Mouse (Mus musculus) embryonic facial prominence, embryonic 15.5 days (tissue): ENCODE measurements around the gene Tex33. TPM values are rescaled to one million over a fixed set of nuclear protein-coding genes. Genes with fewer than 3 reads are reported as not detected.
A peak's percentile ranks its signal among the peaks of the same experiment; 100 is the strongest.

ENCODE experiments used
- ATAC-seq: fragments of 200-750 bp; cut with Nextera tagmentation; 2 replicates; pipeline ENCODE4 v1.8.0; 2017; ENCODE audit warnings: low read depth, moderate TSS enrichment; ENCODE audit not compliant: insufficient number of reproducible peaks, low FRiP score, low TSS enrichment
- H3K27ac ChIP-seq: fragments of 300-500 bp; sonication (generic); replicated peaks from 2 replicates; pipeline ENCODE4 v1.5.1; 2015; ENCODE audit warnings: mild to moderate bottlenecking, inconsistent platforms
- H3K27me3 ChIP-seq: fragments of 300-500 bp; sonication (generic); 2 replicates; pipeline ENCODE4 v1.6.1; 2015; ENCODE audit warnings: inconsistent platforms
- H3K36me3 ChIP-seq: fragments of 300-500 bp; sonication (generic); 2 replicates; pipeline ENCODE4 v1.6.1; 2015; ENCODE audit warnings: mild to moderate bottlenecking, inconsistent platforms
- H3K4me1 ChIP-seq: fragments of 300-500 bp; sonication (generic); 2 replicates; pipeline ENCODE4 v1.6.1; 2015; ENCODE audit warnings: inconsistent platforms
- H3K4me2 ChIP-seq: fragments of 300-500 bp; sonication (generic); replicated peaks from 2 replicates; pipeline ENCODE4 v1.6.1; 2015; ENCODE audit warnings: mild to moderate bottlenecking, inconsistent platforms
- H3K4me3 ChIP-seq: fragments of 300-500 bp; sonication (generic); replicated peaks from 2 replicates; pipeline ENCODE4 v1.5.1; 2015; ENCODE audit warnings: mild to moderate bottlenecking, inconsistent platforms
- H3K9ac ChIP-seq: fragments of 300-500 bp; sonication (generic); 2 replicates; pipeline ENCODE4 v1.6.1; 2015; ENCODE audit warnings: inconsistent platforms
- H3K9me3 ChIP-seq: fragments of 300-500 bp; sonication (generic); replicated peaks from 2 replicates; pipeline ENCODE4 v1.6.1; 2016; ENCODE audit warnings: inconsistent platforms
- WGBS: fragments of 180-500 bp; shearing (Covaris S2); methylation state at CpG from one replicate; pipeline ENCODE4 v1.1.7; 2015; 5-methylcytosine and 5-hydroxymethylcytosine counted together
- polyA plus RNA-seq: library from polyadenylated mRNA; unstranded; fragments of >200 nt; fragmentation: Nextera tagmentation; extraction: Ambion mirVana; gene quantifications from 2 replicates; pipeline ENCODE4 v1.2.1, GENCODE M21; 2015

Tex33 gene
- polyA plus RNA-seq, 1 experiment from 2014 or later, result 0.83 TPM

DNA sequence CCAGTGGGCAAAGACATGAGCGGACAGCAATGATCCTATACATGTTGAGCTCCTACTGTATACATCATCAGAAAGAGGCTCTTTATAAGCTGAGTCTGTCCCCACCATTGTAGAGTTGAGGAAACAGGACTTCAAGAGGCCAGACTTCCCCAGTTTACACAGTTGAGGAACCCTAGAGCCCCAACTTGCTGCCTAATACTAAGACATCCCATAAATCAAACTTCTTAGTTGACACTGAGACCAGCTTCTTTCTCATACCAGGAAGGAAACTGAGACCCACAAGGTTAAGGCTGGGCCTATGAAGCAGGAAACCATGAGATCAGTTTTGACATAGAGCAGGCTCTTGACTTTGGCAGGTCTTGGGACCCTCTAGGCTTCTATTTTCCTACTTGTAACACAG, 10.1 kb downstream of the Tex33 start:
- 88% methylated on average over 1 of the region's 1 CpGs for WGBS
- Histone ChIP-seq H3K27ac (no peak overlapping the region), H3K4me1 (0 out of 2 replicates have a peak, but pooled peaks cover 6% of the 10 kb centered on the region), H3K4me2 (no peak overlapping the region), H3K36me3 (no peaks in the 10 kb centered on the region), H3K9me3 (no peaks in the 10 kb centered on the region), H3K27me3 (no peaks in the 10 kb centered on the region), H3K9ac (no peak overlapping the region), H3K4me3 (no peak overlapping the region)
- ATAC-seq, result no peak

DNA sequence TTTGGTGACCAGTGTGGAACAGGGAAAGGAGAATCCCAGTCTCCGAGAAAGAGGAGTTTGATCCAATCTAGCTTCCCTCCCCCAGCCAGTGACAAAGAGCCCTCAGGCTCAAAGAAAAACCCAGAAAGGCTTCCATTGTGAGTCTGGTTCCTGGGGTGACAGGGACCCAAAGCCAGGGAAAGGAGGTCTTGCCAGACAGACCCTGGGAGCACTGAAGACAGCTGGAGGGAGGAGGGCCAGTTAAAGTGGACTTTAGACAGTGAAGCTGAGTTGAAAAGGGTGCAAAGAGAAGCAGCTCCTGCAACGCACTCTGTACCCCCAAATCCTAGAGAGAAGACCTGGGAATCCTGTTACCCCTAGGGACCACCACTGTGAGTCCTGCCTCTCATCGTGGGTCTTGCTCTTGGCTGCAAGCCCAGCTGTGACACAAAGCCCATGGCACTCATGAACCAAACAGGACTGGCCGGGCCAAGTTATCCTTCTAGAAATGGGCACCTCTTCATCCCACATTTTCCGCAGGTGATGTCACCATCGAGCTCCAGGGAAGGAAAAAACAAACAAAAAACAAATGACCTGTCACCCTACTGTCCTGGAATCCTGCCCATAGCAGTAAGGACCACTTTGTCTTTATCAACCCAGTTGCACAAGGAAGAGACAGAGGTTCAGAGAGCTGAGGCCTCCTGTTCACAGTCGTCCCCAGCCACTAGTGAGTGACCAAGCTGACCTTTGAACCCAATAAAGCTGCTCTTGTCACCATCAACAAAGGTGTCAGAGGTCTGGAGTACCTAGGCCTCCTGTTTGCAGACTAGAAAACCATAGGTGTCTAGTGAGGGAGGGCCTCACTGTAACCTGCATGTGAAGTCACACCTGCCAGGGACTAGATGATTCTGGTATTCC, 11.2 kb downstream of the Tex33 start:
- 61% methylated on average over 7 of the region's 7 CpGs for WGBS
- Histone ChIP-seq H3K4me3 (no peak overlapping the region), H3K36me3 (no peaks in the 10 kb centered on the region), H3K4me2 (no peak overlapping the region), H3K4me1 (0 out of 2 replicates have a peak, but pooled peaks cover 6% of the 10 kb centered on the region), H3K27me3 (no peaks in the 10 kb centered on the region), H3K9ac (no peak overlapping the region), H3K9me3 (no peaks in the 10 kb centered on the region), H3K27ac (0 out of 2 replicates have a peak overlapping the region, but pooled peaks have one; percentile 18)
- ATAC-seq, result no peak

DNA sequence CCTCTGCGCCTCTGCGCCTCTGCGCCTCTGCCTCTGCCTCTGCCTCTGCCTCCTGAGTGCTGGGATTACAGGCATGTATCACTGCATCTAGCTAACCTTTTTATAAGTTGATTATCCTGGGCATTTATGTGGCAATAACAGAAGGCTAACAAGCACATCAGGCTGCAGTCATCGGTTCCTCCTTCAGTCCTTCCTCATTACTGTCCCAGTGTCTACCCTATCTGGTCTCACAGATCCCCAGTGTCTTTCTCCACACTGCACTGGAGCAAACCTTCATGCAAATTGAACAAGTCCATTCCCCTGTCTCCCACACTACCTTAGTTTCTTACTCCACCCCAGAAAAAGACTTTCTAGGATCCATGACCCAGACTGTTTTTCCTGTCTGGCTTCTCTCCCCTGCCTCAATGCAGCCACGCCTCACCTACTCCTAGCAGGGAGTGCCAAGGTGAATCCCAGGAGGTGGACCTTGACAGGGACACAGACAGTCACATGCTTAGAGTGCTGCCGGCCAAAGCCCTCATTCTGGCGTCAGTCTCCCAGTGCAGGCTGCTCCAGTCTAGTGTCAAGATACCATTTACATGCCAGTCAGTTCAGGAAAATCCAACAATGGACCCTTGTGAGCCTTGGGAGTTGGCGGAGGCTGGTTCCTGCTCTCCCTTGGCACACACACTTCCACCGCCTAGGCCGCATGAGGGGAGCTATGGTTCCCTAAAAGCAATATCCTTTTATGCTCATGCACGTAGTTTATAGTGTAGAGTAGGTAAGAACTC, 12.1 kb downstream of the Tex33 start:
- no peak for ATAC-seq
- H3K4me3 ChIP-seq, result no peak overlapping the region
- no peak overlapping the region for H3K9ac ChIP-seq
- no peaks in the 10 kb centered on the region for H3K36me3 ChIP-seq
- peak overlapping the region; percentile 18; the same call in 1 of the 2 replicates for H3K27ac ChIP-seq
- no peaks in the 10 kb centered on the region for H3K27me3 ChIP-seq
- H3K4me2 ChIP-seq, result no peak overlapping the region
- 67% methylated on average over 11 of the region's 11 CpGs for WGBS
- no peaks in the 10 kb centered on the region for H3K9me3 ChIP-seq
- 0 out of 2 replicates have a peak, but pooled peaks cover 6% of the 10 kb centered on the region for H3K4me1 ChIP-seq

DNA sequence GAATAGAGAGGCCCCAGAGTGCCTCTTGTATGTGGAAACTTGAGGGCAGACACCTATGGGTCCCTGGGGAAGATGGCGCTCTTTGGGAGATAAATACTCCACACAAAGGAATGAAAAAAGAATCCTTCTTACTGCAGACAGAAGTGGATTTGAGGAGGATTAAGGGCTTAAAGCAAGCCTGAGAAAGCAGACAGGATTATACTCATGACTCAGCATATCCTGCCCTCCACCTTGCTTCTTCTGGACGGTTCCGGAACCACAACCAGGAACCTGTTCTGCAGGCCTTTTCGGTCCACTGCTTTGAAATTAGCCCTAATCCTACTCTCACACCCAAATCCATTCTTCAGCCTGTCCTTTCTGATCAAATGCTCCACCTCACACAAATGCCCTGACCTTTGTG, 13.6 kb downstream of the Tex33 start:
- H3K4me1 ChIP-seq, result 0 out of 2 replicates have a peak, but pooled peaks cover 6% of the 10 kb centered on the region
- no peak overlapping the region for H3K27ac ChIP-seq
- 60% methylated on average over 4 of the region's 4 CpGs for WGBS
- H3K9ac ChIP-seq, result no peak overlapping the region
- no peaks in the 10 kb centered on the region for H3K27me3 ChIP-seq
- H3K36me3 ChIP-seq, result no peaks in the 10 kb centered on the region
- ATAC-seq, result no peak
- H3K4me3 ChIP-seq, result no peak overlapping the region
- H3K4me2 ChIP-seq, result no peak overlapping the region
- no peaks in the 10 kb centered on the region for H3K9me3 ChIP-seq

DNA sequence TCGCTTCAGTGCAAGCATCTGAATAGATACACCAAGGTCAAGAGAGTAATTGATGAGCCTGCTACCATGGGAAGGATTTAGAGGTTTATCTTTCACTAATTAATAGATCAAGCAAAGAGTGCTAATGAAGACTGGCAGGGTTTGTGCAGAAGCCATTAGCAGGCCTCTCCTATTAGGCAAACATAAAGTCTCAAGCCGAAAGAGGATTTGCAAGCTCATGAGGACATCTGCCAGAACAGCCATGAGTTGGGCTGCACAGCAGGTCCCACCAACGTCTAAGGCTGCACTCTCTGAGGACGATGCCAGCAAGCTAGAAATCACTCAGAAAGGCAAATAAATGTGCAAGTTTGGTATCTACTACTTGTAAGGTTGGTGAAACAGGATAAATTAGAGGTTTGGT, 15.0 kb downstream of the Tex33 start:
- Histone ChIP-seq H3K4me2 (no peak overlapping the region), H3K9me3 (no peaks in the 10 kb centered on the region), H3K27ac (no peak overlapping the region), H3K36me3 (no peaks in the 10 kb centered on the region), H3K9ac (no peak overlapping the region), H3K4me3 (no peak overlapping the region), H3K4me1 (0 out of 2 replicates have a peak, but pooled peaks cover 6% of the 10 kb centered on the region), H3K27me3 (no peaks in the 10 kb centered on the region)
- WGBS, result 65% methylated on average over 4 of the region's 4 CpGs
- ATAC-seq, result no peak

DNA sequence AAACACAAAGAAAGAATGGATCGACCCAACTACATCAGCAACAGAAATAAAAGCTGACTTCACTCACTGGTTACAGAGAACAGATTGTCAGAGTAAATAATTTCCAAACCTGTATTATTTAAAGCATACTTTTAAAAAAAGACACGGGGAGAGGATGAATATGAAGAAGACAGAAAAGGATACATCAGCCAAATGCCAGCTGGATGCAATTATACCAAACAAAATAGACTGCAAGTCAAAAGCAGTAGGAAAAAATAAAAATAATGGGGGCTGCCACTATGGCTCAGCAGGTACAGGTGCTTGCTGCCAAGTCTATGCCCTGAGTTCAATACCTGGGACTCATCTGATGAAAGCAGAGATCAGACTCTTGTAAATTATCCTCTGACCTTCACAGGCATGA, 15.5 kb downstream of the Tex33 start:
- no peak overlapping the region for H3K9ac ChIP-seq
- H3K4me3 ChIP-seq, result no peak overlapping the region
- H3K36me3 ChIP-seq, result no peaks in the 10 kb centered on the region
- no peaks in the 10 kb centered on the region for H3K27me3 ChIP-seq
- no peak overlapping the region for H3K27ac ChIP-seq
- H3K4me1 ChIP-seq, result 0 out of 2 replicates have a peak, but pooled peaks cover 6% of the 10 kb centered on the region
- H3K4me2 ChIP-seq, result no peak overlapping the region
- ATAC-seq, result no peak
- 49% methylated on average over 2 of the region's 2 CpGs for WGBS
- H3K9me3 ChIP-seq, result no peaks in the 10 kb centered on the region

DNA sequence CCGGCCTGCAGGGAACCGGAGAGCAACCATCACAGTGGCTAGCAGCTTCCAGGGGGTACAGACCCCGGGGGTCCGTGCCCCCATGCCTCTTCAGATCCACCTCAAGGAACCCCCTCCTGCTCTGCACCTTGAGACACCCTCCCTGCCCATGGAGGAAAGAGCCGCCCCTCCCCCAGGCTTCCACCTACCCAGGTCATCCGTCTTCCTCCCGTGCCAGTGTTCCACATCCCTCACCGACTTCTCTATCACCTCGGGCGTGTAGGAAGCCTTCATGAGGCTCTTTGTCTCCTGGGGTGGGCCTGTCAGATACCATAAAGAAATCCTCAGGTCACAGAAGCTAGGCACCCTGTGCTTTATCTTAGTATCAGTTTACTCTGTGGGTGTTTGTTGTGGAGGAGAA, 17.2 kb downstream of the Tex33 start:
- Histone ChIP-seq H3K4me3 (no peak overlapping the region), H3K9me3 (no peaks in the 10 kb centered on the region), H3K27ac (no peak overlapping the region), H3K27me3 (no peaks in the 10 kb centered on the region), H3K4me1 (no peaks in the 10 kb centered on the region), H3K9ac (no peak overlapping the region), H3K36me3 (no peaks in the 10 kb centered on the region), H3K4me2 (no peak overlapping the region)
- WGBS, result 84% methylated on average over 10 of the region's 10 CpGs
- ATAC-seq, result no peak

DNA sequence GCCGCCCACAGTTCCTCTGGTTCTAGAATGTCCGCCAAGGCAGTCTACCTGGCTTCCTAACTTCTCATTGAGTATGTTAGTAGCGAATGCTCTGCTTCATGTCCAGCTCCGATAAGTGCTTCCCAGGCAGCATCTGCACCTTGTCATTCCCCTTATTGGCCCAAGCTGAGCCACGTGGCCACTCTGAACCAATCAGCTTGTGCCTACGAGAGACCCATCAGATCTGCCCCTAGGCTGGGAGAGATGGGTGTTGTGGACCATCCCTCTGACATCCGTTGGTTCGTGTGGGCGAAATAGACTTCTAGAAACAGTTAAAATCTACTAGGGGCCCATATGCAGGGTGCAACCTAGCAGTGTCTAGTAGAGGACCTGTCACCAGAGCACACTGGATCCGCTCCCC, 17.9 kb downstream of the Tex33 start:
- Histone ChIP-seq H3K9ac (no peak overlapping the region), H3K27ac (no peak overlapping the region), H3K9me3 (no peaks in the 10 kb centered on the region), H3K4me1 (no peaks in the 10 kb centered on the region), H3K4me3 (no peak overlapping the region), H3K36me3 (no peaks in the 10 kb centered on the region), H3K4me2 (no peak overlapping the region), H3K27me3 (no peaks in the 10 kb centered on the region)
- no peak for ATAC-seq
- 89% methylated on average over 10 of the region's 10 CpGs for WGBS

DNA sequence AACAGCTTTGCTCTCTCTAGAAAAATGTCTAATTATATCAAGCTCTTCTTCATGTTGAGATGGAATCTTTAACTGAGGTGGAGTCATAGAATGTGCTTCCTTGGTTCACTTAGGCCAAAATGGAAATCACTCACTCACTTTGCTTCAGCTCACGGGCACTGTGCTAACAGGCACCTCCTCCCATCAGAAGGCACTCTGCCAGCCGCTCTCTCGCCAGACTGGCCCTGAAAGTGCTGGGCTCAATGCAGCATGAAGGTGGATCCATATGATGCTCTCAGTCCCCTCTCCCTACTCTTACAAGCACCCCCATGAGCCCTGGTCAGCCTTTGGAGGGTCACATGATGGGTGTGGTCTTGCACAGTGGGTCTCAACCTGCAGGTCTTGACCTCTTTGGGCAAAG, 21.5 kb downstream of the Tex33 start:
- Histone ChIP-seq H3K9ac (no peak overlapping the region), H3K4me2 (no peak overlapping the region), H3K9me3 (no peaks in the 10 kb centered on the region), H3K4me3 (no peak overlapping the region), H3K4me1 (no peaks in the 10 kb centered on the region), H3K36me3 (no peaks in the 10 kb centered on the region), H3K27ac (no peak overlapping the region), H3K27me3 (peaks cover 12% of the 10 kb centered on the region)
- ATAC-seq, result no peak
- WGBS, result 63% methylated on average over 3 of the region's 3 CpGs

DNA sequence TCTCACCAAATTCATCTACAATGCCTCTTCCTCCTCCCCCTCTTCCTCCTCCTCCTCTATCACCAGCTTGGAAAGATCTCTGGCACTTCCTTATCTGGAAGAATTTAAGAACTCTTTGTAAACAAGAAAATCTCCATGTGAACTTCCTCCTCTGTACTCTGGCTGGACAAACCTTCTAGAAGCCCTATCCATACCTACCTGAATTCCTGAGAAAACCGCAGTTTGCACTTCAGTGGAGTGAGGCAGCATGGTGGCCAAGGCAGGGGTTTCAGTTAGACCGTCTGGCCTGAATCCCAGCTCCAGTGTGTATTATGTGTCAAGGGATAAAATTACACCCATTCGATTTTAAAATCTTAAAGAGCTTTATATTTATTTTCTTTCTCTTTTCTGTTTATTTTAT, 22.9 kb downstream of the Tex33 start:
- Histone ChIP-seq H3K36me3 (no peaks in the 10 kb centered on the region), H3K27me3 (peaks cover 18% of the 10 kb centered on the region), H3K4me2 (no peak overlapping the region), H3K4me1 (no peaks in the 10 kb centered on the region), H3K9ac (no peak overlapping the region), H3K27ac (no peak overlapping the region), H3K4me3 (no peak overlapping the region), H3K9me3 (no peaks in the 10 kb centered on the region)
- no peak for ATAC-seq
- 58% methylated on average over 3 of the region's 3 CpGs for WGBS

DNA sequence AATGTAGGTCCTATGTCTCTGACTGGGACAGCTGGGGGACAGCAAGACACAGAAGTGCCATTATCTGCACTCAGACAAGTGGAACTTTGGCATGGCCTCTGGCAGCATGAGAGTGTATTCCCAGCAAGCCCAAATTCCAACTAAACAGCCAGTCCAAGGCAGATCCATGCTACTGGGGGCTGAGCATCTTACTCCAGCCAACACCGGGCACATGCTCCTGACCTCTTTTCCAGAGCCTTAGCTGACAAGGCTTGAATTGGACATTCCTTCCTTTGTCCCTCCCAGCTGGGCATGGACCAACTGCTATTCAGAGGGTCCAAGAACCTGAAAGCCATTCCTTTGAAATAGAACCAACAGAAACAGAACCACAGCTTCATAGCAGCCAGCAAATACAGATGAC, 26.1 kb downstream of the Tex33 start:
- Histone ChIP-seq H3K4me1 (no peaks in the 10 kb centered on the region), H3K4me3 (no peak overlapping the region), H3K9ac (no peak overlapping the region), H3K27ac (no peak overlapping the region), H3K36me3 (no peaks in the 10 kb centered on the region), H3K9me3 (no peaks in the 10 kb centered on the region), H3K27me3 (peaks cover 25% of the 10 kb centered on the region), H3K4me2 (no peak overlapping the region)
- no peak for ATAC-seq
- 79% methylated on average over 1 of the region's 1 CpGs for WGBS
